Mouse (Mus musculus): ENCODE measurements around the gene Fras1.

The Fras1 gene

GRCm38 (mm10) chr5:96492497-96492896 lies 118.7 kb downstream of the Fras1 start:
- DNase-seq, result peak; percentile 21

GRCm38 (mm10) chr5:96494502-96495292 lies 120.9 kb downstream of the Fras1 start:
- DNase-seq, result no peak

GRCm38 (mm10) chr5:96498083-96498482 lies 124.3 kb downstream of the Fras1 start:
- DNase-seq, result no peak

- peak; percentile 57 for DNase-seq
Observed at GRCm38 (mm10) chr5:96501783-96502182, 128.0 kb downstream of the Fras1 start.

GRCm38 (mm10) chr5:96502400-96502799 lies 128.6 kb downstream of the Fras1 start:
- DNase-seq, result no peak

- no peak for DNase-seq
Observed at GRCm38 (mm10) chr5:96511005-96511404, 137.2 kb downstream of the Fras1 start.

- DNase-seq, result no peak
Observed at GRCm38 (mm10) chr5:96513327-96513726, 139.6 kb downstream of the Fras1 start.

GRCm38 (mm10) chr5:96515860-96516311 lies 142.1 kb downstream of the Fras1 start:
- DNase-seq, result no peak

GRCm38 (mm10) chr5:96516329-96516728 lies 142.6 kb downstream of the Fras1 start:
- peak; percentile 31 for DNase-seq

- DNase-seq, result no peak
Observed at GRCm38 (mm10) chr5:96521541-96521940, 147.8 kb downstream of the Fras1 start.

GRCm38 (mm10) chr5:96522909-96523409 lies 149.2 kb downstream of the Fras1 start:
- DNase-seq, result no peak

- peak; percentile 29 for DNase-seq
Observed at GRCm38 (mm10) chr5:96528296-96528695, 154.5 kb downstream of the Fras1 start.

GRCm38 (mm10) chr5:96530516-96530915 lies 156.8 kb downstream of the Fras1 start:
- DNase-seq, result no peak

- no peak for DNase-seq
Observed at GRCm38 (mm10) chr5:96531962-96532361, 158.2 kb downstream of the Fras1 start.

GRCm38 (mm10) chr5:96536527-96536926 lies 162.8 kb downstream of the Fras1 start:
- DNase-seq, result no peak

GRCm38 (mm10) chr5:96536937-96537336 lies 163.2 kb downstream of the Fras1 start:
- DNase-seq, result no peak

- DNase-seq, result no peak
Observed at GRCm38 (mm10) chr5:96544112-96544511, 170.4 kb downstream of the Fras1 start.

- no peak for DNase-seq
Observed at GRCm38 (mm10) chr5:96545994-96546393, 172.2 kb downstream of the Fras1 start.

GRCm38 (mm10) chr5:96554940-96555679 lies 181.4 kb downstream of the Fras1 start:
- DNase-seq, result no peak

GRCm38 (mm10) chr5:96558049-96558804 lies 184.5 kb downstream of the Fras1 start:
- DNase-seq, result no peak

GRCm38 (mm10) chr5:96574586-96574985 lies 200.8 kb downstream of the Fras1 start:
- DNase-seq, result no peak

- no peak for DNase-seq
Observed at GRCm38 (mm10) chr5:96578705-96579104, 204.9 kb downstream of the Fras1 start.

- DNase-seq, result no peak
Observed at GRCm38 (mm10) chr5:96579938-96580337, 206.2 kb downstream of the Fras1 start.

All from layer of hippocampus, adult 9-11 months (tissue).